Comparison of ENCODE assay signal across 11 mouse cellular contexts in the genomic region with DNA sequence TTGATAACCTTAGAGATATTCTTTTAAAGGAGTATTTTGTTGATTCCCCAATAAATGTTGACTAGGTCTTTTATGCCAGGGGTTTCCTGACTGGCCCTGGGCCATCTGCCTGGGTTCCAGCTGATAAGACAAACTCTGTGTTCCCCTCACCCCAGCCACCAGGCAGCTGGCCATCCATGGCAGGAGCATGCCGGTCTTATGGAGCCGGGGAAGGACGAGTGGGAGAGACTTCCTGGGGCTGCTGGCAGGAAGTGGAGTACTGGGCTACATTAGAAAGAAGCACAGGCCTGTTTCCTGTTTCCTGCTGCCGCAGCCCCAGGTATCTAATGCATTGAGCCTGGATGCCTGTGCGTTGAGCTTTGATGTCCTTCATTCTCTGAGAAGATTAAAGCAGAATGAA.
A peak's percentile ranks its signal among the peaks of the same experiment; 100 is the strongest.
DNase-seq lines count a peak whose midpoint lies in the region; ATAC-seq and TF ChIP-seq lines count a peak whose summit lies in the region.
"Had no signal": no experiment of that assay in that cellular context is flagged by ENCODE, and none has a peak within 500 bp of the region (broad histone marks: within the 10 kb centered on the region; RNA-seq: fewer than 3 reads in every experiment).

No protein-coding gene starts in this region.

- no peak overlapping the region for H3K4me2 ChIP-seq in intestine, postnatal 0 days (replicated peaks; ENCODE audit: low read depth)
- H3K4me2 ChIP-seq: forebrain, embryonic 15.5 days; limb, embryonic 15.5 days; midbrain, embryonic 12.5 days had no signal

- H3K4me1 ChIP-seq in intestine, postnatal 0 days (replicated peaks; ENCODE audit: control insufficient read depth, insufficient read depth, low read length): no peaks in the 10 kb centered on the region
- H3K4me1 ChIP-seq: forebrain, embryonic 15.5 days; midbrain, embryonic 12.5 days had no signal

- no peaks in the 10 kb centered on the region for H3K27me3 ChIP-seq in intestine, postnatal 0 days (replicated peaks; ENCODE audit: control insufficient read depth, insufficient read depth, low read length)
- H3K27me3 ChIP-seq: forebrain, embryonic 15.5 days; limb, embryonic 15.5 days; midbrain, embryonic 12.5 days had no signal

- 58% methylated on average over 5 of the region's 5 CpGs for WGBS in intestine, postnatal 0 days

- intact Hi-C loops in heart, postnatal 14 days (cut with DNase I): no loop called here

- no peak overlapping the region for H3K27ac ChIP-seq in intestine, postnatal 0 days (ENCODE audit: low read depth, low read length)
- H3K27ac ChIP-seq: forebrain, embryonic 15.5 days; midbrain, embryonic 12.5 days had no signal

- DNase-seq in kidney, postnatal 25 days: peak; percentile 9 to 44
- DNase-seq in kidney, adult 11 months: no peak
- peak; percentile 31 for DNase-seq in T-cell, adult 2 months (ENCODE audit: low spot score)
- peak; percentile 26 to 36 for DNase-seq in heart, postnatal 14 days
- DNase-seq in lung, postnatal 4 days: peak; percentile 51 to 83
- DNase-seq in layer of hippocampus, postnatal 25 days (ENCODE audit: extremely low spot score in 1 of 2, low spot score in 1 of 2): no peak
- no peak for DNase-seq in natural killer cell, adult 2 months (ENCODE audit: low spot score in 2 of 2)

- peaks cover 8% of the 10 kb centered on the region for H3K36me3 ChIP-seq in intestine, postnatal 0 days (ENCODE audit: control insufficient read depth, insufficient read depth)
- H3K36me3 ChIP-seq: forebrain, embryonic 15.5 days; midbrain, embryonic 12.5 days had no signal

- no peak for ATAC-seq in intestine, postnatal 0 days
- ATAC-seq: forebrain, embryonic 15.5 days had no signal

- no peak overlapping the region for H3K4me3 ChIP-seq in intestine, postnatal 0 days (ENCODE audit: low read depth, low read length)
- H3K4me3 ChIP-seq: forebrain, embryonic 15.5 days; limb, embryonic 15.5 days; midbrain, embryonic 12.5 days had no signal

- no peak overlapping the region for H3K9ac ChIP-seq in intestine, postnatal 0 days (ENCODE audit: low read depth, low read length)
- H3K9ac ChIP-seq: forebrain, embryonic 15.5 days; limb, embryonic 15.5 days; midbrain, embryonic 12.5 days had no signal

- TF ChIP-seq CTCF in intestine, postnatal 0 days (IDR thresholded peaks at IDR 0.05; ENCODE audit: low read depth): no peak

- H3K9me3 ChIP-seq in intestine, postnatal 0 days (ENCODE audit: control insufficient read depth): no peaks in the 10 kb centered on the region
- H3K9me3 ChIP-seq: forebrain, embryonic 15.5 days; limb, embryonic 15.5 days; midbrain, embryonic 12.5 days had no signal

Comparison
In these comparisons a context has a peak if more than half of its experiments do, and no peak if none do; other contexts are left out.
1. DNase-seq: peak in kidney, postnatal 25 days (2 of 2), T-cell, adult 2 months (single experiment), heart, postnatal 14 days (2 of 2) and lung, postnatal 4 days (2 of 2); none in kidney, adult 11 months (single experiment), layer of hippocampus, postnatal 25 days (0 of 2) and natural killer cell, adult 2 months (0 of 2).